Mouse (Mus musculus) forebrain, postnatal 0 days (tissue): Measurements from ENCODE around the gene Oard1. TPM values are rescaled to one million over a fixed set of nuclear protein-coding genes. Genes with fewer than 3 reads are reported as not detected.

ENCODE experiments used
- ATAC-seq: fragments of 200-750 bp; cut with Nextera tagmentation; 2 replicates; pipeline ENCODE4 v1.8.0; 2017; ENCODE audit warnings: mild to moderate bottlenecking, moderate library complexity
- DNase-seq: peaks from one replicate; pipeline ENCODE4 v3.0.0-alpha.2; 2015
- H3K27ac ChIP-seq: fragments of 300-500 bp; sonication (generic); 2 replicates; pipeline ENCODE4 v1.5.1; 2014; ENCODE audit warnings: low read depth, mild to moderate bottlenecking, antibody characterized with exemption, low read length, moderate library complexity, mixed read lengths
- H3K27me3 ChIP-seq: fragments of 300-500 bp; sonication (generic); 2 replicates; pipeline ENCODE4 v1.6.1; 2014; ENCODE audit warnings: mild to moderate bottlenecking, low read length, mixed read lengths; ENCODE audit not compliant: insufficient read depth
- H3K36me3 ChIP-seq: fragments of 300-500 bp; sonication (generic); 2 replicates; pipeline ENCODE4 v1.6.1; 2014; ENCODE audit warnings: mild to moderate bottlenecking, moderate library complexity; ENCODE audit not compliant: insufficient read depth
- H3K4me1 ChIP-seq: fragments of 300-500 bp; sonication (generic); 2 replicates; pipeline ENCODE4 v1.6.1; 2014; ENCODE audit warnings: antibody characterized with exemption; ENCODE audit not compliant: insufficient read depth
- H3K4me2 ChIP-seq: fragments of 300-500 bp; sonication (generic); 2 replicates; pipeline ENCODE4 v1.6.1; 2014; ENCODE audit warnings: low read depth, mild to moderate bottlenecking, moderate library complexity
- H3K4me3 ChIP-seq: fragments of 300-500 bp; sonication (generic); 2 replicates; pipeline ENCODE4 v1.5.1; 2014; ENCODE audit warnings: low read depth, low read length, mixed read lengths
- H3K9ac ChIP-seq: fragments of 300-500 bp; sonication (generic); 2 replicates; pipeline ENCODE4 v1.6.1; 2014; ENCODE audit warnings: mild to moderate bottlenecking
- H3K9me3 ChIP-seq: fragments of 300-500 bp; sonication (generic); 2 replicates; pipeline ENCODE4 v1.6.1; 2016; ENCODE audit warnings: low read length
- CTCF ChIP-seq: sonication (generic); IDR thresholded peaks from 2 replicates; pipeline ENCODE4 v1.5.1; 2016; ENCODE audit warnings: antibody characterized with exemption, control low read depth, low read depth
- WGBS: fragments of 180-500 bp; shearing (Covaris S2); extraction: QIAGEN DNeasy Blood & Tissue Kit; methylation state at CpG from one replicate; pipeline ENCODE4 v1.1.7; 2014; 5-methylcytosine and 5-hydroxymethylcytosine counted together
- polyA plus RNA-seq: library from polyadenylated mRNA; unstranded; fragments of >200 nt; fragmentation: Nextera tagmentation; extraction: Ambion mirVana; gene quantifications from 2 replicates; pipeline ENCODE4 v1.2.1, GENCODE M21; 2015
- total RNA-seq: library from RNA; depleted of rRNA; stranded (reverse); fragments of >200 nt; gene quantifications from 2 replicates; pipeline ENCODE4 v1.2.3, GENCODE M21; 2014

Gene Oard1
- total and polyA plus RNA-seq, 2 experiments from 2014 or later: 18.7 to 36.0 TPM

- H3K4me3 ChIP-seq: no peak overlapping the region
- H3K9ac ChIP-seq: no peak overlapping the region
- DNase-seq (no peak), ATAC-seq (no peak)
- no peak for TF ChIP-seq CTCF
- H3K27ac ChIP-seq: no peak overlapping the region
- H3K9me3 ChIP-seq: no peaks in the 10 kb centered on the region
- no peak overlapping the region for H3K4me2 ChIP-seq
- H3K36me3 ChIP-seq: no peaks in the 10 kb centered on the region
- no peaks in the 10 kb centered on the region for H3K27me3 ChIP-seq
- peaks cover 3% of the 10 kb centered on the region; the same call in 1 of the 2 replicates for H3K4me1 ChIP-seq
- 89% methylated on average over 5 of the region's 5 CpGs for WGBS
These were observed 43.0 kb upstream of the Oard1 start for GRCm38 (mm10) chr17:48366806-48367205.

GRCm38 (mm10) chr17:48371621-48372020 lies 38.2 kb upstream of the Oard1 start:
- Histone ChIP-seq H3K4me1 (no peaks in the 10 kb centered on the region), H3K27me3 (no peaks in the 10 kb centered on the region), H3K9ac (no peak overlapping the region), H3K36me3 (no peaks in the 10 kb centered on the region), H3K4me2 (no peak overlapping the region), H3K9me3 (no peaks in the 10 kb centered on the region), H3K4me3 (no peak overlapping the region), H3K27ac (no peak overlapping the region)
- TF ChIP-seq CTCF: no peak
- no peak for DNase-seq
- ATAC-seq: no peak

GRCm38 (mm10) chr17:48372987-48373386 lies 36.8 kb upstream of the Oard1 start:
- WGBS: 78% methylated on average over 8 of the region's 8 CpGs
- no peaks in the 10 kb centered on the region for H3K36me3 ChIP-seq

GRCm38 (mm10) chr17:48376102-48376501 lies 33.7 kb upstream of the Oard1 start:
- ATAC-seq: no peak
- DNase-seq: no peak
- H3K27me3 ChIP-seq: no peaks in the 10 kb centered on the region
- H3K36me3 ChIP-seq: no peaks in the 10 kb centered on the region
- no peak overlapping the region for H3K27ac ChIP-seq
- H3K9me3 ChIP-seq: no peaks in the 10 kb centered on the region
- 100% methylated on average over 1 of the region's 1 CpGs for WGBS
- no peaks in the 10 kb centered on the region for H3K4me1 ChIP-seq
- no peak overlapping the region for H3K9ac ChIP-seq
- TF ChIP-seq CTCF: no peak
- no peak overlapping the region for H3K4me2 ChIP-seq
- no peak overlapping the region for H3K4me3 ChIP-seq

More at GRCm38 (mm10) chr17:48372987-48373386, 36.8 kb upstream of the Oard1 start:
- DNase-seq (peak; percentile 13), ATAC-seq (peak; percentile 54)
- H3K9me3 ChIP-seq: no peaks in the 10 kb centered on the region
- H3K27ac ChIP-seq: no peak overlapping the region
- no peaks in the 10 kb centered on the region for H3K4me1 ChIP-seq
- TF ChIP-seq CTCF: no peak
- no peak overlapping the region for H3K4me2 ChIP-seq
- no peak overlapping the region for H3K9ac ChIP-seq
- H3K27me3 ChIP-seq: no peaks in the 10 kb centered on the region
- no peak overlapping the region for H3K4me3 ChIP-seq

GRCm38 (mm10) chr17:48379050-48379449 lies 30.8 kb upstream of the Oard1 start:
- no peak for TF ChIP-seq CTCF
- H3K4me3 ChIP-seq: no peak overlapping the region

GRCm38 (mm10) chr17:48385786-48386461 lies 23.9 kb upstream of the Oard1 start:
- no peak overlapping the region for H3K9ac ChIP-seq
- no peak overlapping the region for H3K4me2 ChIP-seq
- no peak overlapping the region for H3K27ac ChIP-seq
- WGBS: 74% methylated on average over 2 of the region's 2 CpGs
- no peak for ATAC-seq
- no peak for DNase-seq
- no peak overlapping the region for H3K4me3 ChIP-seq
- H3K9me3 ChIP-seq: no peaks in the 10 kb centered on the region
- H3K4me1 ChIP-seq: no peaks in the 10 kb centered on the region
- H3K27me3 ChIP-seq: no peaks in the 10 kb centered on the region
- H3K36me3 ChIP-seq: peaks cover 37% of the 10 kb centered on the region
- TF ChIP-seq CTCF: no peak

More at GRCm38 (mm10) chr17:48379050-48379449, 30.8 kb upstream of the Oard1 start:
- Histone ChIP-seq H3K4me2 (no peak overlapping the region), H3K36me3 (no peaks in the 10 kb centered on the region), H3K27me3 (no peaks in the 10 kb centered on the region), H3K9me3 (no peaks in the 10 kb centered on the region), H3K27ac (no peak overlapping the region), H3K9ac (no peak overlapping the region), H3K4me1 (no peaks in the 10 kb centered on the region)
- DNase-seq: no peak
- ATAC-seq: no peak

GRCm38 (mm10) chr17:48388666-48389065 lies 21.1 kb upstream of the Oard1 start:
- Histone ChIP-seq H3K36me3 (peaks cover 63% of the 10 kb centered on the region), H3K4me2 (no peak overlapping the region), H3K27me3 (no peaks in the 10 kb centered on the region), H3K9ac (no peak overlapping the region), H3K4me1 (no peaks in the 10 kb centered on the region), H3K4me3 (no peak overlapping the region), H3K27ac (no peak overlapping the region), H3K9me3 (no peaks in the 10 kb centered on the region)
- no peak for DNase-seq
- no peak for TF ChIP-seq CTCF
- 85% methylated on average over 2 of the region's 2 CpGs for WGBS
- ATAC-seq: no peak
